Mouse (Mus musculus) forebrain, embryonic 16.5 days (tissue): ENCODE measurements at regions not wholly inside any gene's neighbourhood (a gene's known extent, or its start where the extent isn't known, plus 50 kb on each side); places are given as distances from the start of the nearest gene placed in this dataset.
"Not testable (repeated sequence)": the region's sequence is repeated elsewhere in the genome, so short reads cannot be mapped to it uniquely, and the experiment has no call there.

ENCODE experiments used
- ATAC-seq: fragments of 200-750 bp; cut with Nextera tagmentation; 2 replicates; pipeline ENCODE4 v1.8.0; 2017; ENCODE audit warnings: mild to moderate bottlenecking, moderate library complexity
- H3K27ac ChIP-seq: fragments of 300-500 bp; sonication (generic); 2 replicates; pipeline ENCODE4 v1.5.1; 2014; ENCODE audit warnings: low read length, control low read depth
- H3K27me3 ChIP-seq: fragments of 300-500 bp; sonication (generic); replicated peaks from 2 replicates; pipeline ENCODE4 v1.6.1; 2014; ENCODE audit warnings: low read length; ENCODE audit not compliant: control insufficient read depth, insufficient read depth
- H3K36me3 ChIP-seq: fragments of 300-500 bp; sonication (generic); 2 replicates; pipeline ENCODE4 v1.6.1; 2014; ENCODE audit not compliant: control insufficient read depth, insufficient read depth
- H3K4me1 ChIP-seq: fragments of 300-500 bp; sonication (generic); replicated peaks from 2 replicates; pipeline ENCODE4 v1.6.1; 2014; ENCODE audit warnings: low read length; ENCODE audit not compliant: control insufficient read depth, insufficient read depth
- H3K4me2 ChIP-seq: fragments of 300-500 bp; sonication (generic); 2 replicates; pipeline ENCODE4 v1.6.1; 2014; ENCODE audit warnings: mild to moderate bottlenecking, low read length, control low read depth
- H3K4me3 ChIP-seq: fragments of 300-500 bp; sonication (generic); replicated peaks from 2 replicates; pipeline ENCODE4 v1.5.1; 2014; ENCODE audit warnings: mild to moderate bottlenecking, low read length, control low read depth
- H3K9ac ChIP-seq: fragments of 300-500 bp; sonication (generic); replicated peaks from 2 replicates; pipeline ENCODE4 v1.6.1; 2014; ENCODE audit warnings: low read depth, low read length, control low read depth
- H3K9me3 ChIP-seq: fragments of 300-500 bp; sonication (generic); 2 replicates; pipeline ENCODE4 v1.6.1; 2016; ENCODE audit warnings: low read length; ENCODE audit not compliant: control insufficient read depth
- WGBS: fragments of 180-500 bp; shearing (Covaris S2); extraction: QIAGEN DNeasy Blood & Tissue Kit; methylation state at CpG from one replicate; pipeline ENCODE4 v1.1.7; 2014; 5-methylcytosine and 5-hydroxymethylcytosine counted together

DNA sequence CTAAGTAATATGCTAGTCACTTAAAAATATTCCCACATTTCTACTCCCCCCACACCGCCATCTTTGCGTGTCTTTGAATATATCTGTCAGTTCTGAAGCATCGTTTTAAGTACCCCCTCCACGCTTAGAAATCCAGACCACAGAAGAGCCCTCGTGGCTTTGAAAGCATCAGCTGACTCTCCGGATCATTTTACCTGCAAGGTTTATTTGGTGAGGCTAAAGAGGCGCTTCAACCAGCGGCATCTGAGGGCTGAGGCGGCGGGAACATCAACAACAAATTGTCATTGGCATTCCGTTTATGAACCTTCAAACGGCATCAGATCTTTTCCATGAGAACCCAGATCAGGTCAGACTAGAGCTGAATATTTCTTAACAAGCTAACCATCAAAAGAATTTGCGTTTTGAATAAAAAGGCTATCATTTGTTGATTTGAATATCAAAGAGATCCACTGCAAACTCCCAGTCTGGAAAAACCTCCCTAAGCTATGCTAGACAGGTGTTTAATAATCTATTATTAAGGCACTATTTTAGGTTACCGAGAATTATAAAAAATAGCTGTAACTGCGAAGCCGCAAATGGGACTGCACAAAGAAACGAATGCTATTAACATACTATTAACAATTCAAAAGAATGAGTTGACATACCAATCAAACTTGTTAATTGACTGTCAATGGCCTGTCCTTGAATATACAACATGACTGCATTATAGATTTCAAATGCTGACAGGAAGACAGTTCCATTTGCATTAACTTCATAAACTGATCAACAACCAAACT, 210.9 kb upstream of the Zfp770 start:
- H3K4me3 ChIP-seq, result peak overlapping the region; percentile 30
- H3K4me1 ChIP-seq, result peaks cover 3% of the 10 kb centered on the region; the same call in 1 of the 2 replicates
- no peaks in the 10 kb centered on the region for H3K36me3 ChIP-seq
- peak; percentile 80 for ATAC-seq
- no peaks in the 10 kb centered on the region for H3K9me3 ChIP-seq
- peak overlapping the region; percentile 85 for H3K27ac ChIP-seq
- H3K4me2 ChIP-seq, result peak overlapping the region; percentile 40
- WGBS, result 36% methylated on average over 17 of the region's 17 CpGs
- no peaks in the 10 kb centered on the region for H3K27me3 ChIP-seq
- 0 out of 2 replicates have a peak overlapping the region, but pooled peaks have one; percentile 18 for H3K9ac ChIP-seq

DNA sequence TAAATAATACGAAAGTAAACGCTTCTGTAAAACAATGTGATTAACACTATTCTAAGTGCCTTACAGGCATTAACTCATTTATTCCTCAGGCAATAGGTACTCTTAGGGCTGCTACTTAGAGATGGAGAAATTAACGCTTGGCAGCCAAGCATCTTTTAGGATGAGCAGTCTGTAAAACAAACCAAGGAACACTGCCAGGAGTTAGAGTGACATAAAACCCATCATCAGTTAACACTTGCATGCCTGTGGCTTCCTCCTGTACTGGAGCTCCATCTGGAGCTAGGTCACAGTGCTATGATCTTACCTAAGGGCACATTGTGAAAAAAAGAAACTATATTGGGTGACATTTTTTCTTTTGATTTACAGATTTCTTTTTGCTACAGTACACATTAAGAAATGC, 209.4 kb upstream of the Zfp770 start:
- Histone ChIP-seq H3K4me1 (peaks cover 3% of the 10 kb centered on the region; the same call in 1 of the 2 replicates), H3K9ac (no peak overlapping the region), H3K27ac (no peak overlapping the region), H3K4me2 (no peak overlapping the region), H3K4me3 (no peak overlapping the region), H3K36me3 (no peaks in the 10 kb centered on the region), H3K9me3 (no peaks in the 10 kb centered on the region), H3K27me3 (no peaks in the 10 kb centered on the region)
- 42% methylated on average over 3 of the region's 3 CpGs for WGBS
- ATAC-seq, result peak; percentile 54; the same call in 1 of the 2 replicates

DNA sequence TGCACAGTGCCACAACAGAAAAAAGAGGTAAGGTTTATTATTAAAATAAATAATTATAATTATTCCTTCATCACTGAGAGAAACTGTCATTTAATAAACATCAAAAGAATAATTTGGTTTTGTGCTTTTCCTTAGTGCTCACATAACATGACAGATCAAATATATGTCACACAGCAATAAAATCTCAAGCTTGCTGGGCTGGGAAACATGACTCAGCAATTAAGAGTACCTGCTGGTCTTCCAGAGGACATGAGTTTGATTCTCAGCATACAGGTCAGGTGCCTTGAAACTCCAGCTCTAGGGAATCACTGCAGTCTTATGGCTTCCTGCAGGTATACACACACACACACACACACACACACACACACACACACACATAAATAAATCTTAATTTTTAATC, 208.3 kb upstream of the Zfp770 start:
- H3K4me1 ChIP-seq, result peaks cover 3% of the 10 kb centered on the region; the same call in 1 of the 2 replicates
- no peak overlapping the region for H3K4me2 ChIP-seq
- H3K27me3 ChIP-seq, result no peaks in the 10 kb centered on the region
- no peak for ATAC-seq
- no peak overlapping the region for H3K9ac ChIP-seq
- H3K36me3 ChIP-seq, result no peaks in the 10 kb centered on the region
- H3K27ac ChIP-seq, result no peak overlapping the region
- H3K4me3 ChIP-seq, result no peak overlapping the region
- no peaks in the 10 kb centered on the region for H3K9me3 ChIP-seq

- 18% methylated on average over 5 of the region's 5 CpGs for WGBS
- Histone ChIP-seq H3K27me3 (no peaks in the 10 kb centered on the region), H3K4me2 (no peak overlapping the region), H3K4me1 (peaks cover 3% of the 10 kb centered on the region; the same call in 1 of the 2 replicates), H3K9me3 (no peaks in the 10 kb centered on the region), H3K4me3 (no peak overlapping the region), H3K36me3 (no peaks in the 10 kb centered on the region), H3K9ac (no peak overlapping the region), H3K27ac (no peak overlapping the region)
- no peak for ATAC-seq
Measured at GRCm38 (mm10) chr2:114407408-114407807, 206.1 kb upstream of the Zfp770 start.

DNA sequence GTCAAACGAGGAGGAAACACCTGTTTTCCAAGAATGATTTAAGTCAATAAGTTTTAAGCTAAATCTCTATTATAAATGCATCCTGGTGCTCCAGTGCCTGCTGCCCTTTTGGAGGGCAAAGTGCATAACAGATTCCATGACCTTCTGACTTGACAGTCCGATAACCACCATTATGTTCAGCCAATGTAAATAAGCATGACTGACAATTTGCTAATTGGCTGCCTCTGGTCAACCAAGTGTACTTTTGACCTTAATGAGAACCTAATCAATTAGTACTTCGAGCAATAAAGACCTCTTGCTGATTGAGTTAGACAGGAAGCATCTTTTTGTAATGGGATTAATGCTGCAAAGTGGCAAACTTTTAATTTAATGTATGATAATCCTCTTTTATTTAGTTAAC, 183.3 kb upstream of the Zfp770 start:
- Histone ChIP-seq H3K4me2 (no peak overlapping the region), H3K4me1 (peaks cover under 1% of the 10 kb centered on the region; the same call in 1 of the 2 replicates), H3K9me3 (no peaks in the 10 kb centered on the region), H3K36me3 (no peaks in the 10 kb centered on the region), H3K27me3 (no peaks in the 10 kb centered on the region), H3K9ac (no peak overlapping the region), H3K27ac (no peak overlapping the region), H3K4me3 (no peak overlapping the region)
- no peak for ATAC-seq
- 4% methylated on average over 3 of the region's 3 CpGs for WGBS

DNA sequence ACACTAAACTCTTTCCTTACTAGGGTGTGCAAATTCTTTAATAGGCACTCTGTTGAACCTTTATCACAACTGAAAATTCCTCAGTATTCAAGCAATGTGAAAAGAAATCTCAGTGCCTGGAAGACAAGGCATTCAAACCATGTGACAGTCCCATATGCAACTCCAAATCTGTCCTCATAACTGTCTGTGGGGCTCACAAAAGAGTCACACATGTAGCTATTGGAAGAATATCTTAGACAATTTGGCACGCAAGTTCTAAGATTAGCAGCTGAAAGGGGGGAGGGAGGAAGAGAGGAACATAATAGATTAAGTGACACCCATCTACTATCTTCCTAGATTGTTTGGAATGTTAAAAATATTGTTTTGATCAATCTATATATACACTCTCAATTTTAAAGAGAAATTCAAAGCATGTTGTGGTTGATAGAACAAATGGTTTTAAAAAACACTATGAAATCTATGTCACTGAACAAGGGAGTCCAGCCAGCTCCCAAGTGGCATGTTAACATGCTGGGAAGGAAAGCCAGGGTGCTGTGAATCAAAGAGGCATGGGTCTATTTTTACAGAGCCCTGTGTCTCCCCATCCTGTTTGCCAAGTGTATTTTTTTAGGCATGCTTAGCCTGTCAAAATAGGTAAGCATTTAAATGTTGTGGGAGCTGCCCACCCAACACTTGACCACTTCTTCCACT, 177.7 kb upstream of the Zfp770 start:
- no peaks in the 10 kb centered on the region for H3K36me3 ChIP-seq
- H3K4me2 ChIP-seq, result no peak overlapping the region
- H3K27ac ChIP-seq, result no peak overlapping the region; the same call in 1 of the 2 replicates
- peak; percentile 84 for ATAC-seq
- H3K9ac ChIP-seq, result no peak overlapping the region
- H3K9me3 ChIP-seq, result no peaks in the 10 kb centered on the region
- H3K27me3 ChIP-seq, result no peaks in the 10 kb centered on the region
- H3K4me3 ChIP-seq, result no peak overlapping the region
- H3K4me1 ChIP-seq, result peaks cover 4% of the 10 kb centered on the region
- 68% methylated on average over 1 of the region's 1 CpGs for WGBS

- Histone ChIP-seq H3K27me3 (no peaks in the 10 kb centered on the region), H3K4me3 (no peak overlapping the region), H3K9ac (no peak overlapping the region), H3K4me1 (peaks cover 6% of the 10 kb centered on the region; the same call in 1 of the 2 replicates), H3K36me3 (no peaks in the 10 kb centered on the region), H3K9me3 (no peaks in the 10 kb centered on the region), H3K27ac (no peak overlapping the region), H3K4me2 (no peak overlapping the region)
- 35% methylated on average over 7 of the region's 7 CpGs for WGBS
- 0 out of 2 replicates have a peak, but pooled peaks have one; percentile 23 for ATAC-seq
Measured at GRCm38 (mm10) chr2:114373476-114373875, 172.2 kb upstream of the Zfp770 start.

DNA sequence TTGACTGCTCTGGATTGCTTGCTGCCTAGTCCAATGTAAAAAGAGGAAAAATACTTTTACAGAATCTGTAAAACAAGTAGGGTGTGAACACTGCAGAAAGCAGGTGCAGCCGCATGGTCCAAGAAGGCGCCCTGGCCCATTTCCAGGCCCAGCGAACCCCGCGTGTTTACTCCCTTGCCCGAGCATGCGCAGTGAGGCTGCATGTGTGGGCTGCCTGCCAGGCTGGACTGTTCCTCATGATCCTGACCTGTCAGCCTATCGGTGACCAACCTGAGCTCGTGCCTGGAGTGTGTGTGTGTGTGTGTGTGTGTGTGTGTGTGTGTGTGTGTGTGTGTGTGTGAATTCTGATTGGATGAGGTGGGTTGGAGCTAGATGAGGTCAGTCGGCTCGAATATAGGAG, 152.6 kb upstream of the Zfp770 start:
- WGBS, result 66% methylated on average over 11 of the region's 11 CpGs
- not testable (repeated sequence) for H3K4me3 ChIP-seq, H3K4me1 ChIP-seq

DNA sequence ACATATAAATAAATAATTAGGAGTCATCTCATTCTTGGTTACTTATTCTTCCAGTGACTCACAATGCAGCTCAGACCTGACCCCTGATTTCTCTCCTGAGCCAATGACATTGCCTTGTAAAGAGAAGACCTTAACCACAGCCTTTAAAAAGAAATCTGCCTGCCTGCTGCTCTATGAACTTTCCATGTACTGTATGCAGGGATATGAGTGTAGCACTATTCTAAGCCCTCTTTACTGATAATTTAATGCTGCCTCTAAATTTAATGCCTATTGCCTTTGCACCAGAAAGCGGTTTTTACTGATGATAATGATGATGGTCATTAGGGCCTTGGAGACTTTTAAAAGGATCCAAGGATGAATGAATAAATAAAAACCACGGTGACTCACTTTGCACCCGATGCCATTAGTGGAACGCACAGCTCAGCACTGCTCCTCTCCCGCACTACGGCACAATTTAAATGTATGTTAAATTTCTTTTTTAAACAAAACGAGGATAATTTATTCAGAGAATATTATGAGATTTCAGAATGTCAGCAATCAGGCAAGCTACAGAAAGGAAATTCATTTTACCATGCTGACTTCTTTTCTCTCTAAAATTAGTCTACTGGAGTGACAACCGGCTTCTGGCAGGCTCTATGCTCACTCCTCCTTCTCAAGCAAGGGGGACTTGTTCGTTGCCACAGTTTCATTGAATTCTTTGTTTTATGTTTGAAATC, 139.5 kb upstream of the Zfp770 start:
- Histone ChIP-seq H3K4me2 (peak overlapping the region; percentile 35), H3K9me3 (no peaks in the 10 kb centered on the region), H3K27ac (peak overlapping the region; percentile 43; the same call in 1 of the 2 replicates), H3K27me3 (no peaks in the 10 kb centered on the region), H3K9ac (no peak overlapping the region), H3K36me3 (no peaks in the 10 kb centered on the region), H3K4me3 (no peak overlapping the region), H3K4me1 (0 out of 2 replicates have a peak, but pooled peaks cover 3% of the 10 kb centered on the region)
- WGBS, result 45% methylated on average over 9 of the region's 9 CpGs
- ATAC-seq, result peak; percentile 88

More for the DNA sequence above, 152.6 kb upstream of the Zfp770 start:
- ATAC-seq, H3K27me3 ChIP-seq, H3K4me2 ChIP-seq, H3K9ac ChIP-seq, H3K9me3 ChIP-seq, H3K27ac ChIP-seq, H3K36me3 ChIP-seq: not testable (repeated sequence)
